In the genomic region with DNA sequence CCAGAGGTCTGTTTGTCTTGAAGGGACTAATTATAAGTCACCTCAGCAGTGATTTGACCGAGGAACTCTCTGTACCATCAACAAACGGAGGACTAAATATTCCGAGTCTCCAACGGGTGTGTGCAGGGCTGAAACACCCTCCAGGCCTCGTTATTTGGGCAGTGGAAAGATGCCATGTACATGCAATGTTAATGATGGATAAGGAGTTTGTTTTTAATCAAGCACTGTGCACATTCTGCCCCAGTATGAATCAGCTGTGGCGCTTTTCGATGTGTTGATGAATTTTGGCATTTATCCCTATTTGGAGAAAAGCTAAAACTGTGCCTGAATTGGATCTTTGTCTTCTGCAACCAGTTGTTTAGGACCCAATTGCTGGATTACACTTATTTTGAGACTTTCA, we compare ENCODE assay signal across 19 mouse cellular contexts. TPM values are rescaled to one million over a fixed set of nuclear protein-coding genes. Genes with fewer than 3 reads are reported as not detected.
DNase-seq lines count a peak whose midpoint lies in the region; ATAC-seq and TF ChIP-seq lines count a peak whose summit lies in the region.
"Had no signal": no experiment of that assay in that cellular context is flagged by ENCODE, and none has a peak within 500 bp of the region (broad histone marks: within the 10 kb centered on the region; RNA-seq: fewer than 3 reads in every experiment).

No protein-coding gene starts in this region.

- TF ChIP-seq POLR2A in cortical plate, adult 2 months (IDR thresholded peaks at IDR 0.05; ENCODE audit: extremely low read depth, insufficient read depth, low read length), result no peak

- TF ChIP-seq CTCF in cortical plate, adult 2 months (IDR thresholded peaks at IDR 0.05; ENCODE audit: extremely low read depth, insufficient read depth, low read length), result no peak

- peak; percentile 29 for DNase-seq in layer of hippocampus, adult 11-12 months (ENCODE audit: low spot score)
- no peak for DNase-seq in layer of hippocampus, adult 8-10 months (ENCODE audit: low spot score in 2 of 2)
- DNase-seq in brain, adult 2 months (ENCODE audit: low read depth, low spot score), result peak; percentile 67
- DNase-seq in c-Kit-positive CD71-positive TER-119-positive erythroid progenitor cells, embryonic 14.5 days (ENCODE audit: low spot score), result no peak
- DNase-seq in cerebellum, adult 9-10 months, result no peak
- DNase-seq: adrenal gland, postnatal 14 days; cerebellum, adult 2 months; gastrocnemius, postnatal 36 days; kidney, adult 2 months; kidney, postnatal 14 days; liver; thymus, postnatal 14 days had no signal

- no peaks in the 10 kb centered on the region for H3K9me3 ChIP-seq in limb, embryonic 12.5 days
- H3K9me3 ChIP-seq: forebrain, embryonic 15.5 days; neural tube, embryonic 15.5 days had no signal

- peak overlapping the region; percentile 23 for H3K4me2 ChIP-seq in limb, embryonic 12.5 days
- H3K4me2 ChIP-seq: forebrain, embryonic 15.5 days; neural tube, embryonic 15.5 days had no signal

- no peak overlapping the region for H3K9ac ChIP-seq in limb, embryonic 12.5 days (replicated peaks)
- H3K9ac ChIP-seq: forebrain, embryonic 15.5 days; neural tube, embryonic 15.5 days had no signal

- H3K27ac ChIP-seq in cortical plate, adult 2 months (ENCODE audit: insufficient read depth, low read length), result peak overlapping the region; percentile 79; the same call in 1 of the 2 replicates
- H3K27ac ChIP-seq in limb, embryonic 12.5 days, result peak overlapping the region; percentile 88
- H3K27ac ChIP-seq: forebrain, embryonic 15.5 days; neural tube, embryonic 15.5 days had no signal

- H3K4me1 ChIP-seq in cortical plate, adult 2 months (ENCODE audit: control insufficient read depth, insufficient read depth, low read length), result no peaks in the 10 kb centered on the region
- H3K4me1 ChIP-seq in limb, embryonic 12.5 days (replicated peaks), result peaks cover 79% of the 10 kb centered on the region

- ATAC-seq in limb, embryonic 12.5 days (ENCODE audit: insufficient number of reproducible peaks, insufficient read depth, low FRiP score, low TSS enrichment, low read depth), result no peak
- ATAC-seq: forebrain, embryonic 15.5 days; lung, postnatal 0 days; midbrain, embryonic 16.5 days; Patski had no signal

- WGBS in limb, embryonic 12.5 days, result 38% methylated on average over 7 of the region's 7 CpGs

- no peak overlapping the region for H3K4me3 ChIP-seq in cortical plate, adult 2 months (ENCODE audit: insufficient read depth, low read length)
- no peak overlapping the region for H3K4me3 ChIP-seq in limb, embryonic 12.5 days (replicated peaks)
- H3K4me3 ChIP-seq: forebrain, embryonic 15.5 days; neural tube, embryonic 15.5 days had no signal

- no peaks in the 10 kb centered on the region for H3K27me3 ChIP-seq in limb, embryonic 12.5 days
- H3K27me3 ChIP-seq: neural tube, embryonic 15.5 days; Patski had no signal

- H3K36me3 ChIP-seq in limb, embryonic 12.5 days, result peaks cover 64% of the 10 kb centered on the region
- H3K36me3 ChIP-seq: forebrain, embryonic 15.5 days; neural tube, embryonic 15.5 days had no signal

RNA-seq across cellular contexts. Expression of a gene that starts 23.9 kb away (rescaled TPM):
- 1 to 10 TPM; 4.3 to 5.0 (median 4.4) TPM for total RNA-seq in layer of hippocampus, adult 8-10 months (2022)
- polyA plus RNA-seq in cortical plate, adult 2 months (2012; rRNA removed), result 1.6 and 2.1 TPM in 2 replicates
- 84.4 and 85.6 TPM in 2 replicates for polyA plus RNA-seq in limb, embryonic 12.5 days (2016; fragmentation: Nextera tagmentation; extraction: Ambion mirVana)

Comparison
In these comparisons a context has a peak if more than half of its experiments do, and no peak if none do; other contexts are left out.
1. DNase-seq: peak in layer of hippocampus, adult 11-12 months (single experiment) and brain, adult 2 months (single experiment); none in layer of hippocampus, adult 8-10 months (0 of 2), c-Kit-positive CD71-positive TER-119-positive erythroid progenitor cells, embryonic 14.5 days (single experiment) and cerebellum, adult 9-10 months (single experiment).
2. RNA of a gene that starts 23.9 kb away (polyA plus RNA-seq): 84.4 to 85.6 TPM in limb, embryonic 12.5 days; 1.6 to 2.1 TPM in cortical plate, adult 2 months; every median in the first group is over 10 times any median in the second.